Mouse (Mus musculus): ENCODE measurements around the gene Ints6. TPM values are rescaled to one million over a fixed set of nuclear protein-coding genes. Genes with fewer than 3 reads are reported as not detected.

The Ints6 gene
- polyA plus RNA-seq, 1 experiment from 2014 or later = 18.1 TPM

DNA sequence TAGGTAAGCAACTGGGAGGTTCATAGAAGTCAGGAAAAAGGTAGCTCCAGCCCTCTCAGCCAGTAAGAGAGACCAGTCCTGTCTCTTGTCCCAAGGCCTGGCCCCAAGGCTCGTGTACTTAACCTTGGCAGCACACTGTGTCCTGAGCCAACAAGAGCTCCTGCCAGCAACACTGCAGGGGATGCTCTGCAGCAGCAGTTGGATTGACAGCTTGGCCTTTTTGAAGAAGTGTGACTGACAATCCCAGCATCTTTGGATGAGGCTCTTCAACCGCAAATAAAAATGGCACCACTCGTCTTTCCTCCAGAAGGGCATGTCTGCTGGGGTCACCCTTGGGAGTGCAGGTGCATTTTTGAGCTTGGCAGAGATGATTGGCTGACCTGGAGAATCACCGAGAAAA is 120.6 kb downstream of the Ints6 start:
- no peak for DNase-seq (ENCODE audit: low spot score)
- 73% methylated on average over 4 of the region's 4 CpGs for WGBS
- H3K27ac ChIP-seq = no peak overlapping the region
- H3K4me1 ChIP-seq = peaks cover 16% of the 10 kb centered on the region
- no peaks in the 10 kb centered on the region for H3K36me3 ChIP-seq
- 0 out of 2 replicates have a peak, but pooled peaks cover 4% of the 10 kb centered on the region for H3K27me3 ChIP-seq (ENCODE audit: low read depth, poor library complexity, severe bottlenecking)
- no peak overlapping the region for H3K4me3 ChIP-seq
- no peaks in the 10 kb centered on the region for H3K9me3 ChIP-seq (replicated peaks)

DNA sequence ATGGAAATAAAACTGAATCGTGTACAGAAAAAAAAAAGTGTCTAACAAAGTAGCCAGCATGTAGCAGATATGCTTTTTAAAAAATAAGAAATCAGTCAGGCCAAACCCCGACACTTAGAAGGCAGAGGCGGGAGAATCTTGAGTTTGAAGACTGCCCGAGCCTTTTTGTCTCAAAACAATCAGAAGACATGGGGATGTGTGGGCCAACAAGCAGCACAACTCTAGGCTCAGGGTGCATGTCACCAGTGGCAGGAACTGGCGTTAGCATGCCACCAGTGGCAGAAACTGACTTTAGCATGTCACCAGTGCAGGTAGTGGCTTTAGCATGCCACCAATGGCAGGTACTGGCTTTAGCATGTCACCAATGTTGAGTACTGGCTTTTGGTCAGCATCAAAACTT is 121.4 kb downstream of the Ints6 start:
- H3K4me1 ChIP-seq = peaks cover 16% of the 10 kb centered on the region
- H3K27me3 ChIP-seq (ENCODE audit: low read depth, poor library complexity, severe bottlenecking) = 0 out of 2 replicates have a peak, but pooled peaks cover 4% of the 10 kb centered on the region
- no peak overlapping the region for H3K27ac ChIP-seq
- H3K4me3 ChIP-seq = no peak overlapping the region
- H3K36me3 ChIP-seq = no peaks in the 10 kb centered on the region
- H3K9me3 ChIP-seq (replicated peaks) = no peaks in the 10 kb centered on the region
- WGBS = 90% methylated on average over 5 of the region's 5 CpGs
- no peak for DNase-seq (ENCODE audit: low spot score)

DNA sequence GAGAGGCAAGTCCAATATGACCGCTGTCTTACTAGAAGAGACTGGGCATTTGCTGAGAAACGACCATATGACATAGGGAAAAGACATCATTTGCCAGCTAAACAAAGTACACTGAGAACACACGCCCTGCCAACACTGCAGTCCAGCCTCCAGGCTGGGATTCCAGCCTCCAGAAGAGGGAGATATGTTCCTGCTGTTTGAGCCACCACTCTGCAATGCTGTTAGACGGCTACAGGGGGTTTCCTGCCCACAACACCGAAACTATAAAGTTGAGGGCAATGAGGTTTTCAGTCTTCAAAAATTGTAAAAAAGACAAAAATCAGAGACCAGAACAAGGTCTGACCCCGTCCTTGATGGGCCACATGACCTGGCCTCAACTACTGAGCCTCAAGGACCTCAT is 121.9 kb downstream of the Ints6 start:
- no peaks in the 10 kb centered on the region for H3K36me3 ChIP-seq
- H3K27ac ChIP-seq = no peak overlapping the region
- H3K4me1 ChIP-seq = peaks cover 16% of the 10 kb centered on the region
- 0 out of 2 replicates have a peak, but pooled peaks cover 4% of the 10 kb centered on the region for H3K27me3 ChIP-seq (ENCODE audit: low read depth, poor library complexity, severe bottlenecking)
- no peak overlapping the region for H3K4me3 ChIP-seq
- DNase-seq (ENCODE audit: low spot score) = no peak
- H3K9me3 ChIP-seq (replicated peaks) = no peaks in the 10 kb centered on the region
- WGBS = 77% methylated on average over 6 of the region's 6 CpGs

DNA sequence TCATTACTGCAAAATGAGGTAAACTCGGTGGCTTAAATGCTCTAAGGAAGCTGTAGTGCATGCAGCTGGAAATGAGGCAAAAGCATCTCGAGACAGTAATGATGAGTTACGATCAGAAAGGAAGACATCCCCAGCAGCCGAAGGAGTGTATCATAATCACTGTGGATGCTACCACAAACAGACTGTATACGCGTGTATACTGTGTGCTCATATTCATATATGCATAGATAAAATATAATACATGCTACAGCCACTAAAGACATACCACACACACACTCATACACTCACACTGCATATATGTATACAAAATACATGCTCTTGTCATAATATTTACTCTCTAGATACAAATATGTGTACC is 122.6 kb downstream of the Ints6 start:
- Histone ChIP-seq H3K27ac (no peak overlapping the region), H3K36me3 (no peaks in the 10 kb centered on the region), H3K4me3 (no peak overlapping the region), H3K9me3 (replicated peaks) (no peaks in the 10 kb centered on the region), H3K4me1 (peaks cover 16% of the 10 kb centered on the region), H3K27me3 (ENCODE audit: low read depth, poor library complexity, severe bottlenecking) (0 out of 2 replicates have a peak, but pooled peaks cover 4% of the 10 kb centered on the region)
- 66% methylated on average over 6 of the region's 6 CpGs for WGBS
- no peak for DNase-seq (ENCODE audit: low spot score)

DNA sequence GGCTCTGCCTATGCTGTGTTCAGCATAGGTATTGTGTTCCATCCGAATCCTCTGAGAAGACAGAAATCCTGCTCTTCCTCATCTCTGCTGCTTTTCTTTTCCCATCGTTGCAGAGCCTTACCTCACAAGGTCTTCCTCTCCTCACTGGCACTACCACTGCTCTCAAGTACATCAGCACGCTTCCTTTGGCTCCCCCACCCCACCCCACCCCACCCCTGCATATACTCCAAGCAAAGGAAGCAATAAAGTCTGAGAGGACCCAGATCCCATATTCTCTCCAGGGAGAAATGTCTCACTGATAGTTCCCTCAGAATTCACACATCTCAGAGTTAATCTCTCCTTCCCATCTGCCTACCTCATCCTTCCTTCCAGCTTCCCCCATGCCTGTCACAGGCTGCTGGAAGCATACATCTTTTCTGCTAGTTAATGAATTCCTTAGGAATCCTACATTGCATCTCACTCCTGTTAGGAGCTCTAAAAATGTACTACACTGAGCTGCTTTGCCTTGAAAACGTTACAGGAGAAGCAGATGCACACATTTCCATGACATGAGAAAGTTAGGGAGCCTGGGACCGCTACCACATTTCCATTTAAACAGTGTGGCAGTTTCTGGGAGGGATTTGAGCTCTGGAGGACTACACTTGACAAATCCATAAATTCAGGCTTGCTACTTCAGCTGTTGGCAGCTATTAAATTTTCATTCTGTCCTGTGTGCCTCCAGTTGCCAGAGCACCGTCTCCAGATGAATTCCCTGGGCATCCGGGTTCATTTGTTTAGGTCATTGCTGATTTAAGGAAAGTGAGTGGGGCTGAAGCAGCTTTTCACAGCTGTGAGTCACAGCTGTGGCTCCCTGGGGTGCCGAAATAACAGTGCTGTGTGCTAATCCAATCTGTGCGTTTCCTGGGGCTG is 123.3 kb downstream of the Ints6 start:
- no peaks in the 10 kb centered on the region for H3K36me3 ChIP-seq
- 0 out of 2 replicates have a peak, but pooled peaks cover 4% of the 10 kb centered on the region for H3K27me3 ChIP-seq (ENCODE audit: low read depth, poor library complexity, severe bottlenecking)
- DNase-seq (ENCODE audit: low spot score) = peak; percentile 41
- WGBS = 32% methylated on average over 9 of the region's 9 CpGs
- H3K27ac ChIP-seq = no peak overlapping the region
- H3K9me3 ChIP-seq (replicated peaks) = no peaks in the 10 kb centered on the region
- peaks cover 16% of the 10 kb centered on the region for H3K4me1 ChIP-seq
- H3K4me3 ChIP-seq = no peak overlapping the region

DNA sequence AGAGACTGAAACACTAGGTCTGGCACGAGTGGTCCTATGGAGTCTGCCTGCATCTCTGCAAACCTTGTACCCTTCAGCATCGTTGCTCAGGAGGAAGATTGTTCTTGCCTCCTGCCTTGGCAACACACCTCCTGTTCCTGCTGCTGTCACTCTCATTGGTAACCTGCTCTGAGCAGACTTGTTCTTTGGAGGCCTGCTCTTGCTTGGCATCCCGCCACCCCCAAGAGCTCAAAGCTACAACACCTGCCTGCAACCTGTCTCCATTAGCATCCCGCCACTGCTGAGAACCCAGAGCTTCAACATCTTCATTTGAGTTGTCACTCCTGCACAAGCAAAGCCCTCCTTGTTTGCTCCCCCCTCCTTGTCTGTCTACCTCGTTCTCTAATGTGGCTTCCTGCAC is 133.0 kb downstream of the Ints6 start:
- 88% methylated on average over 5 of the region's 5 CpGs for WGBS
- no peaks in the 10 kb centered on the region for H3K9me3 ChIP-seq (replicated peaks)
- no peak overlapping the region for H3K4me3 ChIP-seq
- H3K27ac ChIP-seq = no peak overlapping the region
- DNase-seq (ENCODE audit: low spot score) = no peak
- H3K27me3 ChIP-seq (ENCODE audit: low read depth, poor library complexity, severe bottlenecking) = no peaks in the 10 kb centered on the region
- H3K4me1 ChIP-seq = peaks cover 5% of the 10 kb centered on the region; the same call in 1 of the 2 replicates
- no peaks in the 10 kb centered on the region for H3K36me3 ChIP-seq

Other genes starting within 250 kb of the Ints6 start
- gene Fam124a, start 205.4 kb downstream of the Ints6 start, polyA plus RNA-seq (2016; fragmentation: Nextera tagmentation; extraction: Ambion mirVana) = 0.15 and 0.30 TPM in 2 replicates
- gene Gm4131, start 194.2 kb downstream of the Ints6 start, polyA plus RNA-seq (2016; fragmentation: Nextera tagmentation; extraction: Ambion mirVana) = not detected in 2 replicates
- not detected in 2 replicates for gene Serpine3, start 97.5 kb downstream of the Ints6 start, polyA plus RNA-seq (2016; fragmentation: Nextera tagmentation; extraction: Ambion mirVana)
- gene Wdfy2, start 76.5 kb upstream of the Ints6 start, polyA plus RNA-seq (2016; fragmentation: Nextera tagmentation; extraction: Ambion mirVana) = 11.9 and 12.7 TPM in 2 replicates
- not detected in 2 replicates for gene Defb48, start 223.3 kb upstream of the Ints6 start, polyA plus RNA-seq (2016; fragmentation: Nextera tagmentation; extraction: Ambion mirVana)
- gene Defb47, start 236.9 kb upstream of the Ints6 start, polyA plus RNA-seq (2016; fragmentation: Nextera tagmentation; extraction: Ambion mirVana) = not detected in 2 replicates

Data from limb, embryonic 10.5 days (tissue).